Mouse (Mus musculus): ENCODE data around the gene Comp. TPM values are rescaled to one million over a fixed set of nuclear protein-coding genes. Genes with fewer than 3 reads are reported as not detected.
A peak's percentile ranks its signal among the peaks of the same experiment; 100 is the strongest.

Gene Comp
- total RNA-seq, 2 experiments from 2014 or later = 0.43 TPM; not detected in 1

DNA sequence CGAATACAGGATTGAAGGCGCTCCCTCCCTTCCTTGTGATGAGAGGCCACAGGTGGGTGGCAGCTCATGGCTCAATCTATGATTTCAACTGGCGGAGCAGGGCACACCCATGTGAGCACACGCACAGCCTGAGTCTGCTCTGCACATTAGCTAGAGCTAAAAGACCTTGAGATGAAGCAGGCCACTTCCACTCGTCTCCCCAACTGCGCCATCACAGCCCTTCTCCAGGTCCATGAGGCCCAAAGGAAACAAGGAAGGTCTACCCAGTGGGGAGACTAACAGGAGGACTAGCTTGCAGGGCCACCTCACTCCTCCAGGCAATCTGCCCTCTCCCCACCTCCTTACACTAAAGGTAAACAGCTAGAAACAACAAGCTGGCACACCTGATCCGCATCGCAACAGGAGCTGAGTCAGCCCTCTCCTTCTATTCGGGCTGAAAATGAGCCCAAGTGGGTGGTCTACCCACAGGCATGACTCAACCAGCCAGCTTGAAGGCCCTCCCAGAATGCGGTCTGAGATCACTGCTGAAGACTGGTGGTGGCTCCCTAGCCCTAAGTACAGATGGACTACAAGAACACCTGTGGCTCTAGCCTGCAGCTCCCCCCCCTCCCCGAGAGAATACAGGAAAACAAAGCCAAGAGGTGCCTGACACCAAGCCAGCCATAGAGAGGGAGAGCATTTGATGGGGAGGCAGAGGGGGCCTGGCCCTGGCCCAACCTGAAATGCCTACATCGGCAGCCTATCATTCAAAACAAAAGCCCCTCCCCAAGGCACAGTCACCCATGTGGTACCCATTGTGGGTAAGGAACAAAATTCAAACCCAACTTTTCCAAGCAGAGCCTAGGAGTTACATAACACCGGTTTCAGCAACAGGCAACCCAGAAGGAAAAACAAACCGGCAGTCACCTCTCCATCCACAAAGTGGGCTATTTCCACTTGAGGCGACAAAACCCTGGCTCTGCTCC is 22.0 kb upstream of the Comp start:
- ATAC-seq (replicated peaks; ENCODE audit: low FRiP score, poor library complexity, severe bottlenecking) = peak; percentile 30; the same call in 1 of the 2 replicates

DNA sequence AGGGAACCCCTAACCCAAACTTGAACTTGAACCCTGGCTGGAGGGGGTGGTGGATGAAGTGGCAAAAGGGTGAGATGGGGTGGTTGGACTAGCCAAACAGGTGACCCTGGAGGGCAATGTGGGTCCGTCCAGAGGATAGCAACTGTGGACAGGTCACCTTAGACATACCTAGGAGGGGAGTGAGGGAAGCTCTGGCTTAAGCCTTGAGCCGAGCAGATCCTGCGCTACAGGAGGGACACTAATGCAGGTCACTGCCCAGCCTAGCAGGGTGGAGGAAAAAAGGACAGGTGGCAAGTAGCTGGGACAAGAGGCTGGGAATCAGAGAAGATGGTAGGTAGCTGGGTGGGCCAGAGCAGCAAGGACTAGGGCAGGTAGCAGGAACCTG is 21.4 kb upstream of the Comp start:
- 0 out of 2 replicates have a peak, but pooled peaks have one; percentile 6 for ATAC-seq (replicated peaks; ENCODE audit: low FRiP score, poor library complexity, severe bottlenecking)

DNA sequence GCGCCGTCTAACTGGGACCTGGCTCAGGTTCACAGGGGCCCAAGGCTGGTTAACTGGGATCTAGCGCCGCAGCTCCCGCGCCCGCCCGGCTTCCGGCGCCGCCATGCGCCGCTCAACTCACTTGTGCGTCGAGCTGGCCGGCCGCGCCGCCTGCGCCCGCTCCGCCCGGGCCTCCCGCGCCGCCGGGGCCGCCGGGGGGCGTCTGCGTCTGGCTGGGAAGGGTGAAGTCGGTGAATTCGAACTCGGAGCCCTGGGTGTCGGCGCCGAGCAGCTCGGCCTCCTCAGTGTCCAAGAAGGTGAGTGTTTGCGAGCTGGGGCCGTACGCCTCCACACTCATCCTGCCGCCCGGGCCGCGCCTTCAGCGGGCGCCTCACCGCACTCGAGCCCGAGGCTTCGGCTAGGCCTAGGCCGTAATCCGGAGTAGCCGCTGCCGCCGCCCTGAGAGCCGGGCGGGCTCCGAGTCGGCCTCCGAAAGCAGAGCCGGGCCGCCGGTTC is 20.7 kb upstream of the Comp start:
- ATAC-seq (replicated peaks; ENCODE audit: low FRiP score, poor library complexity, severe bottlenecking) = 0 out of 2 replicates have a peak, but pooled peaks have one; percentile 22

- peak; percentile 75 for ATAC-seq (replicated peaks; ENCODE audit: low FRiP score, poor library complexity, severe bottlenecking)
These were observed 20.1 kb upstream of the Comp start, which contains the start of gene Upf1 for GRCm38 (mm10) chr8:70353194-70353817. Upf1 (minus strand) TSS chr8:70353278.

GRCm38 (mm10) chr8:70354004-70354403 is 19.4 kb upstream of the Comp start:
- no peak for ATAC-seq (replicated peaks; ENCODE audit: low FRiP score, poor library complexity, severe bottlenecking)

- ATAC-seq (replicated peaks; ENCODE audit: low FRiP score, poor library complexity, severe bottlenecking) = 0 out of 2 replicates have a peak, but pooled peaks have one; percentile 23
These were observed 17.2 kb upstream of the Comp start for GRCm38 (mm10) chr8:70356111-70356510.

- ATAC-seq (replicated peaks; ENCODE audit: low FRiP score, poor library complexity, severe bottlenecking) = no peak
These were observed 13.9 kb upstream of the Comp start for GRCm38 (mm10) chr8:70359411-70359810.

DNA sequence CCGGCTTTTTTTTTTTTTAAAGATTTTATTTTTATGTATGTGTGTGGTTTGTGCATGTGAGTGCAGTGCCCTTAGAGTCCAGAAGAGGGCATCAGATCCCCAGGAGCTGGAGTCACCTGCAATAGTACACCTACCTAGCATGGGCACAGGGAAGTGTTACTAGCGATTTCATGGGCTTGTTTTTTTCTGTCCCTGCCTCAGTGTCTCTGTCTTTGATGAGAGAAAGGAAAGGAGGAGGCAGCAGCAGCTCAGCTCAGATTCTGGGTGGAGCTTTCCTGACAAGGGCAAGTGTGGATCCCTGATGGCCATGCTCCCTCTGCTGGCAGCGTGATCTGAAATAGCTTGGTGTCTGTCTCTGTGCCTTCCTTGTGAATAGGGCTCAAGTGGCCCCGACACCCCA is 12.6 kb upstream of the Comp start:
- ATAC-seq (replicated peaks; ENCODE audit: low FRiP score, poor library complexity, severe bottlenecking) = peak; percentile 64

GRCm38 (mm10) chr8:70361484-70362032 is 11.8 kb upstream of the Comp start:
- no peak for ATAC-seq (replicated peaks; ENCODE audit: low FRiP score, poor library complexity, severe bottlenecking)

GRCm38 (mm10) chr8:70364066-70364465 is 9.3 kb upstream of the Comp start:
- ATAC-seq (replicated peaks; ENCODE audit: low FRiP score, poor library complexity, severe bottlenecking) = no peak

GRCm38 (mm10) chr8:70366588-70366987 is 6.8 kb upstream of the Comp start:
- ATAC-seq (replicated peaks; ENCODE audit: low FRiP score, poor library complexity, severe bottlenecking) = no peak

GRCm38 (mm10) chr8:70370476-70370875 is 2.9 kb upstream of the Comp start:
- ATAC-seq (replicated peaks; ENCODE audit: low FRiP score, poor library complexity, severe bottlenecking) = no peak

DNA sequence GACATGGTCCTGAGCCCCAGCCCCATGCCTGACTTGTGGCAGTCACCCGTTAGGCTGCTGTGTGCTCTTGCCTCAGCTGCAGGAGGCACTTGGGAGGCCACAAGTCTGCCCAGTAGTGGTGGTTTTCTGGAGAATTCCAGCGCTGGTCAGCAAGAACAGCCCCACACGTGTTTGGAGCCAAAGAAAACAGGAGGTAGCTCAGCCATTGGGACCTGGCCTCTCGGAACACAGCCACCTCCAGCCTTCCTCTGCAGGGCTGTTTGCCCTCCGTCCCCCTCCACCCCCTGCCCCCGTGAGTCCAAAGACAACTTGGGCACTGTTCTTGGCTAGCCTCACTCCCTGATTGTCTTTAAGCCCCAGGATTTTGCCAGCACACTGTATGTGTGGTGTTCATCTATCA is 1.4 kb upstream of the Comp start:
- ATAC-seq (replicated peaks; ENCODE audit: low FRiP score, poor library complexity, severe bottlenecking) = no peak

- ATAC-seq (replicated peaks; ENCODE audit: low FRiP score, poor library complexity, severe bottlenecking) = peak; percentile 36
These were observed 1.1 kb downstream of the Comp start for GRCm38 (mm10) chr8:70374318-70374927.

DNA sequence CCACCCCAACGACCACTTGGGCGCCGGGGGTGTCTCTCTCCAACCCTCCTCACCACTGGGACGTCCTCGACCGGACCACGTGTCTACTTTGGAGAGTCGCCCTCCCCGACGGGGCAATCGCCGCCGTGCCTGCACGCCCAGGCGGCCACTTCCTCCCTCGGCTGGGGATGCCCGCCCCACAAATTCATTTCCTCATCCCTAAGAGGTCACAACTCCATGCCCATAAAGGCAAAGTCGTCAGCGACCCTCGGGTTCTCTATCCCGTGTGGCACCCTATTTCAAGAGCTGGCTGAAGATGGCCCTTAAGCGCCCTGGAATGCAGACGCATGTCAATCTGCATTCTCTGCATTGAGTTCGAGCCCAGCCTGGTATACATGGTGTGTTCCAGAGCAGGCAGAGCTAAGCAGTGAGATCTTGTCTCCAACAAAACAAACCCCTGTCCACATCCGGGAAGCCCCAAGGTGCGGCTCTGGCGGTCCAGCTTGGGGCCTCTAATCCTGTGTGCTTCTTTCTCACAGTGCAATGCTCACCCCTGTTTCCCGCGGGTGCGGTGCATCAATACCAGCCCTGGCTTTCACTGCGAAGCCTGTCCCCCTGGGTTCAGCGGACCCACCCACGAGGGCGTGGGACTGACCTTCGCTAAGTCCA is 2.0 kb downstream of the Comp start:
- ATAC-seq (replicated peaks; ENCODE audit: low FRiP score, poor library complexity, severe bottlenecking) = no peak

- no peak for ATAC-seq (replicated peaks; ENCODE audit: low FRiP score, poor library complexity, severe bottlenecking)
These were observed 3.0 kb downstream of the Comp start for GRCm38 (mm10) chr8:70376275-70376741.

DNA sequence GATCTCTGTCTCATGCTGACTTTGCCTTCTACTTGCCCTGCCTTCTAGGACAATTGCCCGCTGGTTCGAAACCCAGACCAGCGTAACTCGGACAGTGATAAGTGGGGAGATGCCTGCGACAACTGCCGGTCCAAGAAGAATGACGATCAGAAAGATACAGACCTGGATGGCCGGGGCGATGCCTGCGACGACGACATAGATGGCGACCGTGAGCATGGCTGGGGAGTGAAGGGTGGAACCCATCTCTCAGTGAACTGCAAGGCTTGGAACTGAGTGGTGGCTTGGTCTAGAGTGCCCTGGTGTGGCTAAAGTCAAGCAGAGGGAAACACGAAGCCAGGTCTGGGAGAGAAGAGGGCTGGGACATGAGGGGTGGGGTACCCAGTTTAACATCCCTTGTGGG is 3.7 kb downstream of the Comp start:
- ATAC-seq (replicated peaks; ENCODE audit: low FRiP score, poor library complexity, severe bottlenecking) = no peak

GRCm38 (mm10) chr8:70380069-70380468 is 6.7 kb downstream of the Comp start:
- ATAC-seq (replicated peaks; ENCODE audit: low FRiP score, poor library complexity, severe bottlenecking) = no peak

DNA sequence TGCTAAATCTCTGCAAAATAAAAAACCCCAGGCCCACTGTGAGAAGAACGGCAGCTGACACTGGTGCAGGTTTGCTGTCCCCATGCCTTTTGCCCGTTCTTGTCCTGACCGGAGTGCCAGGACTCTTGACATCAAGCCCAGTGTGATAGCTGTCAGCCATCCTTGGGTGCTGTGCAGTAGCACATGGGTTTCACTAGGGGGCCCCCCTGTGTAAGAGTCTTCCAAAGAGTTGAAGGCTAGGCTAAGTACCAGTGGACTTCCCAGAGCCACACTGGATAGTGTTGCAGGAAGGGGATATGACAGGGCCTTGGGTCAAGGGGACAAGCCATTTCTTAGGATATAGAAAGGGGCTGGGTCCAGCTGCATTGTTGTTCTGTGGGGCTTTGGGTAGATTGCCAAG is 9.9 kb downstream of the Comp start:
- peak; percentile 79 for ATAC-seq (replicated peaks; ENCODE audit: low FRiP score, poor library complexity, severe bottlenecking)

Measured in erythroblast, adult 5-6 weeks (primary cell).